Mouse (Mus musculus): ENCODE data around the gene Irf4.
A peak's percentile ranks its signal among the peaks of the same experiment; 100 is the strongest.

Irf4 gene

GRCm38 (mm10) chr13:30764014-30764740 lies 15.2 kb downstream of the Irf4 start:
- peak; percentile 56 to 57 for DNase-seq

GRCm38 (mm10) chr13:30765906-30766305 lies 16.9 kb downstream of the Irf4 start:
- DNase-seq: no peak

- DNase-seq: peak in 1 of 2 experiments; percentile 1
Observed at GRCm38 (mm10) chr13:30766636-30767476, 17.8 kb downstream of the Irf4 start.

GRCm38 (mm10) chr13:30767477-30768127 lies 18.6 kb downstream of the Irf4 start:
- no peak for DNase-seq

- no peak for DNase-seq
Observed at GRCm38 (mm10) chr13:30776021-30776420, 27.0 kb downstream of the Irf4 start.

- no peak for DNase-seq
Observed at GRCm38 (mm10) chr13:30777678-30778179, 28.7 kb downstream of the Irf4 start.

GRCm38 (mm10) chr13:30781905-30782304 lies 32.9 kb downstream of the Irf4 start:
- no peak for DNase-seq

- no peak for DNase-seq
Observed at GRCm38 (mm10) chr13:30782419-30782818, 33.4 kb downstream of the Irf4 start.

GRCm38 (mm10) chr13:30785423-30786040 lies 36.5 kb downstream of the Irf4 start:
- no peak for DNase-seq

- peak; percentile 53 to 61 for DNase-seq
Observed at GRCm38 (mm10) chr13:30786235-30787035, 37.4 kb downstream of the Irf4 start.

- DNase-seq: no peak
Observed at GRCm38 (mm10) chr13:30787036-30787320, 38.0 kb downstream of the Irf4 start.

GRCm38 (mm10) chr13:30787556-30787955 lies 38.5 kb downstream of the Irf4 start:
- DNase-seq: no peak

- no peak for DNase-seq
Observed at GRCm38 (mm10) chr13:30787960-30788359, 38.9 kb downstream of the Irf4 start.

GRCm38 (mm10) chr13:30788421-30788820 lies 39.4 kb downstream of the Irf4 start:
- no peak for DNase-seq

- no peak for DNase-seq
Observed at GRCm38 (mm10) chr13:30790016-30790415, 41.0 kb downstream of the Irf4 start.

GRCm38 (mm10) chr13:30792308-30792707 lies 43.3 kb downstream of the Irf4 start:
- peak; percentile 37 to 50 for DNase-seq

GRCm38 (mm10) chr13:30792741-30793140 lies 43.7 kb downstream of the Irf4 start:
- no peak for DNase-seq

- no peak for DNase-seq
Observed at GRCm38 (mm10) chr13:30793196-30793595, 44.2 kb downstream of the Irf4 start.

- no peak for DNase-seq
Observed at GRCm38 (mm10) chr13:30793616-30794015, 44.6 kb downstream of the Irf4 start.

- DNase-seq: no peak
Observed at GRCm38 (mm10) chr13:30795960-30796359, 46.9 kb downstream of the Irf4 start.

GRCm38 (mm10) chr13:30801886-30802285 lies 52.9 kb downstream of the Irf4 start:
- DNase-seq: no peak

- DNase-seq: no peak
Observed at GRCm38 (mm10) chr13:30802336-30802955, 53.4 kb downstream of the Irf4 start.

Measured in spleen, adult 18-20 months (tissue).